Mouse (Mus musculus): Measurements from ENCODE around the gene Atn1.

Gene Atn1

DNA sequence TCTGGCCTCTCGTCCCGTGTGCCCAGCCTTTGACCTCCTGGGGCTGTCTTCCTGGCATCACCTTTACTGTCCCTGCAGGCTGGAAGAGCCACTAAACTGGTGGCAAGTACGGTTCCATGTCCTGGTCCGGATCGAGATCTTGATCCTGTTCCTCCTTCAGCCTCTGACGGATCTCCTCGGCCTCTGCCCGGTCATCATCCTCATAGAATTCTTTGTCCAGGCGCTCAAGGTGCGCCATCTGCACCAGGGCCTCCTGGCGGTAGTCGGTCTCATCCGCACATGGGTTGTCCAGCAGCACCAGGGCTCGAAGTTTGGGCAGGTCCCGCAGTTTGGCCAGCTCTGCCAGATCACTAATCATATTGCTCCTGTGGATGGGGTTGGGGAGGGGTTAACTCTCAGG, 14.2 kb upstream of the Atn1 start:
- TF ChIP-seq GATA4 (IDR thresholded peaks at IDR 0.05; ENCODE audit: insufficient replicate concordance, low read length): no peak

DNA sequence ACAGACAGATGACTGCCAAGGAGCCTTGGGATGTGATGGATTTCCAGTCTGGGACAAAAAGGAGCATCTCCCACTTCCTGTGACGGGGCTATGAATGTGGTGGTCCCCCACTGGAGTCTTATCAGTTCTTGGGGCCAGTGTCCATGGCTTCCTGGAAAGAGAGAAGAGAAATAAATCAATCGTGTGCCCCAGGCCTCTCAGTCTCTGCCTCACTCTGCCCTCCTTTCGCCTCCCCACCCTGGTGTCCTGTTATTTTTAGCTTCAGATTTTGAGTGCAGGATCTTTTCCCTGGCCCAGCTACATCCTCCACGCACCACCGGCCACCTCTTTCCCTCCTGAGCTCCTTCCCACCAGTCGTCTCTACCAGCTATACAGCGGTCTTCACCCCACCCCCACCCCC, 13.7 kb upstream of the Atn1 start:
- no peak for TF ChIP-seq GATA4 (IDR thresholded peaks at IDR 0.05; ENCODE audit: insufficient replicate concordance, low read length)

DNA sequence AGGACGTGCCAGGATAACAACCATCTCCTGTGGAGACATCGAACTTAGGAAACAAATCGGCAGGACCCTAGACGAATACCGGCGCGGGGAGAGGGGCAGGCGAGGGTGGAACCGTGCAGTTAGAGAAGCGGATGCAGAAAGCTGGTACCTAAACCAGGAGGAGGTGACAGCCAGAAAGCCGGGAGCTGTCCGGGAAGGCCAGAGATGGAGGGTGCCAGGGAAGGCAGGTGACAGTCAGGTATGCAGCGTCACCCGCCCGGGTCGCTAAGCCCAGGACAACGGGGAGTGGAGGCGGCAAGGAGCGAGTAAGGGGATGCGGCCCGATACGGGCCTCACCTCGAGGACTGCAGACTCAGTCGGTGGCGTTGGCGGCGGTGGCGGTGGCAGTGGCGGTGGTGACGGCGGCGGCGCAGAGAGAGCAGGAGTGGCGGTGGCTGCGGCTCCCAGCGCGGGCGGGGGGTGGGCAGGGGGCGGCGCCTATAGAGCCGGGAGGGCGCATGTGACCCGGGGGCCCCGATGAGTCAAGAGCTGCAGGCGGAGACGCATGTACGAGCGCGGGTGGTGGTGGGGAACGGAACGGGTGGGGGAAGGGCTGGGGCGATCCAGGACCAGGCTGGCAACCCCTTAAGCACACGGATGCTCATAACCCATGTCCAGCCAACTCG, 12.9 kb upstream of the Atn1 start, which contains the start of gene Eno2:
Eno2 (minus strand) TSS at position 573 of the 665 bp plus-strand sequence.
- no peak for TF ChIP-seq GATA4 (IDR thresholded peaks at IDR 0.05; ENCODE audit: insufficient replicate concordance, low read length)

DNA sequence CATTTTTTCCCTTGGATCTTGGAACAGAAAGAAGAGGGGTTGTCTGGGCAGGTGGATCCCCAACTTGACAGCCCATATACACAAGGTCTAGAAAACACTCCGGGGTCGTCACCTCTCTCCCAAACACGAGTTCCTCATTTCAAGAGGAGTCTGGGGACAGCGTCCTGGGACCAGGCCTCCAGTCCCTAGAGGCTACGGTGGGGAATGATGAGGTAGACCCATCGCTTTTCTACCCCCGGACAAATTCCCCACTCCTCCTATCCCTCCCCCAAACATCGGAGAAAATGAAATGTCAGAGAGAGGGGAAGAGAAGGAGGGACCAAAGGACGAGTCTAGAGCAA, 12.3 kb upstream of the Atn1 start:
- no peak for TF ChIP-seq GATA4 (IDR thresholded peaks at IDR 0.05; ENCODE audit: insufficient replicate concordance, low read length)

DNA sequence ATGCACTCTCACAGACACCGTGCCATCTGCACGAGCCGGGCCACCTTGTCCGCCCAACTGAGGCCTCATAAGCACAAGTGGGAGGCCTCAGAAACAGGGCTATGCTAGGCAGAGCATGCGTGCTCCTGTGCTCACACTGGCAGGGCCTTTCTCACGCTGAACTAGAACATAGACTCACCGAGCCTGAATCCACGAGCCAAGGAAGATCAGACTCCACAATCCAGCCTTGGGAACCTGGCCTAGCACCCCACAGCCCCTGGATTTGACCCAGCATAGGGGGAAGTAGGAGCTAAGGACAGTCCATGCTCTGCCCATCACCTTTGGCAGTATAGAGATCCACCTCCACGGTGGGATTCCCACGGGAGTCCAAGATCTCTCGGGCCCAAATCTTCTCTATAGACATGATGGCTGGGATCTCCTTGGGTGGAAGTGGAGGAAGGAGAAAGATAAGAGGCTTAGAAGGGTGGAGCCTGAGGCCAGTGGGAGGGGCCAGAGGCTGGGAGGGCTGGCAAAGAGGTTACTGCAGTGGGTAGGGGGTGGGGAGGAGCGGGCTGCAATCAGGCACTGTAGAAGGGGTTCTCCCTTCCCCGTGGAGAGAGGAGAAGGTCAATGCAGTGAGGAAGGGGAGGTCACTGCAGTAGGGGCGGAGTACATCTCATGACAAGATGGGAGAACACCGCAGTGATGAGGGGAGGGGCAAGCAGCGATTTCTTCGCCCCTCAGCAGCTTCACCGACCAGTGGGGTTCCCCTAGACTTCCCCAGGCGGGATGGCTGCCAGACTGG, 11.8 kb upstream of the Atn1 start:
- TF ChIP-seq GATA4 (IDR thresholded peaks at IDR 0.05; ENCODE audit: insufficient replicate concordance, low read length): no peak

DNA sequence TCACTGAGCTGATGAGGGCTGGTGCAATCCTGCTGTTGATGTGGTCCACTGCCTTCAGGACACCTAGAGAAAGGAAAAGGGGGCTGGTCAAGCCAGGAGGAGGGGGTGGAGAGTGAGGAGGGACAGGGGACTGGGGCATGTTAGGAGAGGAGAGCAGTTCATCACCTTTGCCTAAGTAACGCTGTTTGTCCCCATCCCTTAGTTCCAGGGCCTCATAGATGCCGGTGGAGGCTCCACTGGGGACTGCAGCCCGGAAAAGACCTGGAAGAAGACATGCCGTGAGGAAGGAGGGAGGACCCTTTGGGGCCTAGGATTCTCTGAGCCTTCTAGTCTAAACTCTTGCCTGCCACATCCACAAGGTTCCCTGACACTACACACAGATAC, 11.2 kb upstream of the Atn1 start:
- TF ChIP-seq GATA4 (IDR thresholded peaks at IDR 0.05; ENCODE audit: insufficient replicate concordance, low read length): no peak

DNA sequence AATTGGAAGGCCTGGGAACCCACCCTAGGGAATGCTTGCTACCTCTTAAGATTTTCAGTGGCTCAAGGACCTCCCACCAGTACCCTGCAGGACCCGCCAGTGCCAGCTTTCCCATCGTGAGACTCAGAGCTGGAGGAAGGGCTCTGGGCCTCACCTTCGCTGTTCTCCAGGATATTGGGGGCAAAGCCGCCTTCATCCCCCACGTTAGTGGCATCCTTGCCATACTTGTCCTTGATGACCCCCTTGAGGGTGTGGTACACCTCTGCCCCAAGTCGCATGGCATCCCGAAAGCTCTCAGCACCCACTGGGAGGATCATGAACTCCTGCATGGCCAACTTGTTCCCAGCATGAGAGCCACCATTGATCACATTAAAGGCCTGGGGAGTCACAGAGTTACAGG, 9.6 kb upstream of the Atn1 start:
- no peak for TF ChIP-seq GATA4 (IDR thresholded peaks at IDR 0.05; ENCODE audit: insufficient replicate concordance, low read length)

DNA sequence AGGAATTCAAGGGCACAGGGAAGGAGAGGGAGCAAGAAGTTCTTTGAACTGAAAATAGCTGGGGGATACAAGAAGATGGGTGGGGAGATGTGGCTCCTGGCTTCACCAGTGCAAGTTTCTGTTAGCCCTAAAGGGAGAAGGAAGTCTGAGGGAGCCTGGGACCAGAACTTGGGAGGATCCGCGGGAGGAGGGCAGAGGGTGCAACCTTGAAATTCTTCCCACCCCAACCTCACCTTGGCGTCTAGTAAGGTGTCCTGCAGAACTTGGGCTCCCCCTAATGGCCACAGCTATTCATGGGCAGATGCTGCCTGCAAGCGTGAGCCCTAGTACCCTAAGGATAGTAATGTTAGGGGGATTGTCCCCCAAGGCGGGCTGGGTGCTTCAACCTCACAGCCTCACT, 2.9 kb upstream of the Atn1 start:
- TF ChIP-seq GATA4 (IDR thresholded peaks at IDR 0.05; ENCODE audit: insufficient replicate concordance, low read length): no peak

DNA sequence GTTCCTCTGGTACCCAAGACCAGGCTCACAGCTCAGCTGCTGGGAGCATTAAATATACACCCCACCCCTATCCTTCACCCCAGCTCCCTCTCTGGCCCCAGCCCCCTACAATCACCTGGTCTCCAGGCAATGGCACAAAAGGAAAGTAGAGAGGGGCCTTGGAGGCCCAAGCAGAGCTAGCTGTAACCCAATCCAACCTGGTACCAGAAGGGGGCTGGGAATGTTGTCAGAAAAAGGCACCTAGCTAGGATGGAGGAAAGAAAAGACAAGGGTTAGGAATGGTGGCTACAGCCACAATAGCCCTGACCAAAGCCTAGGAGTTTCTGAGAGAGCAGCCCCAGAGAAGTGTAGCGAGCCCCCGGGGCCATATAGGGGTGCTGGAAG, 2.5 kb upstream of the Atn1 start:
- no peak for TF ChIP-seq GATA4 (IDR thresholded peaks at IDR 0.05; ENCODE audit: insufficient replicate concordance, low read length)

DNA sequence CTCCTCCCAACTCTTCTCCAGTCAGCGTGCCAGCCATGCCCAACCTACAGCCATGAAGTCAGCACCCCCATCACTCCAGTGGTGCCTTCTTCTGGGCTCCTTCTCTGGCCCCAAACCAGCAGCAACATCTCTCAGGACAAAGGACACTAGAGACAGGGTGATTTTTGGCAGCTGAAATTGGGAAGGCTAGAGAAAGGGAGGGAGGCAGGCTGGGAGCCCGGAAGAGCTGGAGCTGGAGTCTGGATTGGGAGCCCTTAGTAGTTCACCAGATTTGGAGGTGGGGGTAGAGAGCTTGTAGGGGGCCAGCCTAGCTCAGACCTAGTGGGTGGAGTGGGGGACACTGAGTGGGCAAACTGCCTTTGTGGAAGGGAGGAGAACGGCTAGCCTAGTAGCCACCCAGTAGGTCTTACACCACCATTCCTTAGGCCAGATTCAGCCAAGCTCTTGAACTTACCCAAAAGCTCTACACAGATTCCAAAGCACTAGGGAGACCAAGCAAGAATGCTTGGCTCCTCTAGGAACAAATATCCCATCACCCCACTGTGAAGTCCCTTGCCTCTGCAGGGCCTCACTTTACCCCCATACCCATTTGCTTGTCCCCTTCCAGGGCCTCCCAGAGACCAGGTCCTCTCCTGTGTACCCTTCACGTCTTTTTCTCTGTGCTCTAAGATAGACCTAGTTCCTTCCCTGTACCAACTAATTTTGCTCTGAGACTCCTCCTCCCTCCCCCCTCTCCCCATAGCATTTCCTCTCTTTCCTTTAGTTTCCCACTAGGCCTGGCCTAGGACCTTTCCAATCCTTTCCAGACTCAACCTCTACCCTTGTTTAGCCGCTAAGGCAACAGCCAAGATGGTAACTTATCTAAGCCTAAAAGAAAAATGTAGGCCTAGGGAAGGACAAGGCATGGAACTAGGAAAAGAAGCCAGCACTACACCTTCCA, 1.9 kb upstream of the Atn1 start:
- TF ChIP-seq GATA4 (IDR thresholded peaks at IDR 0.05; ENCODE audit: insufficient replicate concordance, low read length): no peak

DNA sequence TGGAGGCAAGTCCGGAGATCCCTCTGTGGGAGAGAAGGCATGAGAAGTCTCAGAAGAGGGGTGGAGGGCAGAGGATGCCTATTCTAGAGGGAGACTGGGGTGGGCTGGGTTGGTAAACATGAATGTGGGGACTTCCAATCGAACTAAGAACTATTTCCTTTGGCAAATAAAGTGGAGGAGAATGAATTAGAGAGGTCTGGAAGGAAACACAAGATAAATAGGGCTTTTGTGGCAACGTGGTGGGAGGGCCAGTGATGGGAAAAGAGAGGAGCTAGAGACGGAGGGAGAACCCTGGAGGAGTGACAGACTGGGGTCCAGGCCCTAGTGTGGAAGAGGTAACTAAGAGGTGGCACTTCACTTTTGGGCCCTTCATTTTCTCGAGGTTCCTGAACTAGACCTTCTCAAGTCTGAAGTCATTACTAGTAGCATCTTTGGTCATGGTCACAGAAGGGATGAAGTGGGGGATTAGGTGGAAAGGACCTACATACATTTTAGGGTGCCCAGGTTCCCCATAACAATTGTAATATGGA, 1.1 kb upstream of the Atn1 start:
- TF ChIP-seq GATA4 (IDR thresholded peaks at IDR 0.05; ENCODE audit: insufficient replicate concordance, low read length): no peak

DNA sequence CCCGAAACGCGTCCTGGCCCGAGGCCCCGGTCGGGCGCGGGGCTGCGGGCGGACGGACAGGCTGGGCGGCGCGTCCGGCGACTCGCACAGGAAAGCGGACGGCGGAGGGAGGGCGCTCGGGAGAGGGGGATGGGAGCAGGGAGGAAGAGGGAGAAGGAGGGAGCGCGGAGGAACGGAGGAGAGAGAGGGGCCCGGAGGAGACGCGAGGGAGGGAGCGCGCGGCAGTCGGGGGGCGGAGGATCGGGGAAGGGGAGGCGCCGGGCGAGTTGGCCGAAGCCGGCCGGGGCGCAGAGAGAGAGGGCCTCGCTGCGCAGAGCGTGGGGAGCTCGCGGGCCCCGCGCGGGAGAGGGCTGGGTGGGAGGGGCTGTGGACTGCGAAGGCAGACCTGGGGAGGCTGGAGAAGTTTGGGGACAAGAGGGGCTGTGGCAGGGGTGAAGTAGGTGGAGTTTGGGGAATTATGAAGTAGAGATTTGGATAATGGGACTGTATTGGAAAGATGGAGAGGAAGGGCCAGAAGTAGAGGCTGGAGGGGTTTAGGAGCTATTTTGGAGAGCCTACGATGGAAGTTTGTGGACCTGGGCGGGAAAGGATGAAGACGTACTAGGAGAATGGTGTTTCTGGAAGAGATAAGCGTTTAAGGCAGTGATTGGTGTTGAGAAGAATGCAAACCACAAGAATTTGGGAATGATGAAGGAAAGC, 477 bp upstream of the Atn1 start:
- TF ChIP-seq GATA4 (IDR thresholded peaks at IDR 0.05; ENCODE audit: insufficient replicate concordance, low read length): no peak

DNA sequence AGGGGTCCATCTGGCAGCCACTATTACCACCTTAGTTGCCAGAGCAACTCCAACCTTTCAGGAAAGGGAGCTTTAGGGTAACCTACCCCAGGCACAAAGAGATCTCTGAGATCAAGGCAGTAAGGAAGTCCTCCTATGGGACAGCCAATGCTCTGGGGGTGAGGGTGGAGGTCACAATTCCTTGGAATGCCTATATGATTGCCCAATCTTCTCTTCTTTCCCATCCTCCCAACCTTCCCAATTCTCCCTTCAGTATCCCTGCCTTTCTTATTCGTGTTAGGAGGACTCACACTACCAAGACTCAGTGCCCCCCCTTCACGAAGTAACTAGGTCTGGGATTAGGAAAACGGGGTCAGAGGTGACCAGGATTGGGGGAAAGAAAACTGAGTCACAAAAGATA, 1.0 kb downstream of the Atn1 start:
- TF ChIP-seq GATA4 (IDR thresholded peaks at IDR 0.05; ENCODE audit: insufficient replicate concordance, low read length): no peak

DNA sequence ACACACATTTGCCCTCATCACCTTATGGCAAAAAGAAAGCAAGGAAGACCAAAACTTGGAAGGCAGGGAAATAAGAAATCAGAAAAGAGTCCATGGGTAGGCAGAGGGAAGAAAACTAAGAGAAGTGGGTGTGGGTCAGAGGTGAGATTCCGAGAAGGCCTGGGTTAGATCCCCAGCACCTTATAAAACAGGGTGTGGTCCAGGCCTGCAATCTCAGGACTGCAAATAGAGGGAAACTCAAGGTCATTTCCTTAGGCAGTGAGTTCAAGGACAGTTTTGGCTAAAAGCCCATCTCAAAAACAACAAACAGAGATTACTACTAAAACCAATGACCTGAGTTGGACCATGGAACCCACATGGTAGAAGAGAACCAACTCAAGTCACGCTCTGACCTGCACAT, 2.5 kb downstream of the Atn1 start:
- TF ChIP-seq GATA4 (IDR thresholded peaks at IDR 0.05; ENCODE audit: insufficient replicate concordance, low read length): no peak; the same call in 1 of the 2 replicates

DNA sequence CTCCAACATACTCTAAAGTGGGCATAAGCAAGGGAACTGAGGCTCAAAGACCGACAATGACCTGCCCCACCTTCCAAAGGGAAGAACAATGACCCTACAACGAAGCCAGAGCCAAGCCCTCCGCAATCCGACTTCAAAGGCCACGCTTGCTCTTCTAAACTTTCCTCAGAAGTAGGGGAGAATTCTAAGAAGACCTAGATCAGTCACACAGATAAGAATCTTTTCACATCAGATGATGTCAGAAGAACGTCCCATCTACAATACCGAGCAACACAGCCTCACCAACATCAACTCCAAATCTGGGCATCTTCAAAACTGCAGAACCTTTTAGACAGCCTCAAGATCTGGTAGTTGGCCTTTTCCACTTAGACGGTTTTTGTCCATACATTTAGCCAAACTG, 5.9 kb downstream of the Atn1 start:
- TF ChIP-seq GATA4 (IDR thresholded peaks at IDR 0.05; ENCODE audit: insufficient replicate concordance, low read length): no peak
